Mouse (Mus musculus) G1E-ER4 (cell line): Measurements from ENCODE around the gene Bola2. TPM values are rescaled to one million over a fixed set of nuclear protein-coding genes. Genes with fewer than 3 reads are reported as not detected.

Experiments
- GATA1 ChIP-seq: IDR thresholded peaks from one replicate; pipeline ENCODE4 v1.8.0; 2012; ENCODE audit warnings: low read length, inconsistent platforms
- polyA plus RNA-seq: library from polyadenylated mRNA; stranded (reverse); fragments of >175 nt; gene quantifications from 2 replicates; pipeline ENCODE4 v1.2.3, GENCODE M21; 2012

Gene Bola2
- polyA plus RNA-seq, 1 experiment = 143 TPM

DNA sequence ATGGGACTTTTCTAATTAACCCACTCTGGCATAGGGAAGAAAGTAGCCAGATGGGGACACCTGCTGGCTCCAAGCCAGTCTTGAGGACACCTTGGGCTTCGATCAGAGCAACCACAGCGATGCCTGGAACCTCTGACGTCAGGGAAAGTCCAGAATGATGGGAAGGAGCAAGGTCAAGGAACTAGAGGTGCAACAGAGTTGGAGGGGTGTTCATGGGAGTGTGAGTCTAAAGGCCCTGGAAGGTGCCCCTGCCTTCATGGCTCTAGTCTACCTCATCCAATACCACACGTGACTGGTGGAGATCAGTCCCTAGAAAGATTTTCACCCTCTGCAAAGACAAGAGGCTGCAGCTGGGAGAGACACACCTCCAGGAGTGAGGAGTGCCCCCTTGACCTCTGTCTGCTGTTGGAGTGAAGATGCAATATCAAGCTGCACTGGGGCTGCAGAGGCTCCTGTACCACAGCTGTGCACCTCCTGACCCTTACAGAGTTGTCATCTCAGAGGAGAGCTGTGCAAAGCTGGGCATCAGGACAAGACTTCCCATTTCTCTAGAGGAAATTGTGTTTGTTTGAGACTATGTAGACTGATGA lies 18.5 kb upstream of the Bola2 start:
- no peak for TF ChIP-seq GATA1

DNA sequence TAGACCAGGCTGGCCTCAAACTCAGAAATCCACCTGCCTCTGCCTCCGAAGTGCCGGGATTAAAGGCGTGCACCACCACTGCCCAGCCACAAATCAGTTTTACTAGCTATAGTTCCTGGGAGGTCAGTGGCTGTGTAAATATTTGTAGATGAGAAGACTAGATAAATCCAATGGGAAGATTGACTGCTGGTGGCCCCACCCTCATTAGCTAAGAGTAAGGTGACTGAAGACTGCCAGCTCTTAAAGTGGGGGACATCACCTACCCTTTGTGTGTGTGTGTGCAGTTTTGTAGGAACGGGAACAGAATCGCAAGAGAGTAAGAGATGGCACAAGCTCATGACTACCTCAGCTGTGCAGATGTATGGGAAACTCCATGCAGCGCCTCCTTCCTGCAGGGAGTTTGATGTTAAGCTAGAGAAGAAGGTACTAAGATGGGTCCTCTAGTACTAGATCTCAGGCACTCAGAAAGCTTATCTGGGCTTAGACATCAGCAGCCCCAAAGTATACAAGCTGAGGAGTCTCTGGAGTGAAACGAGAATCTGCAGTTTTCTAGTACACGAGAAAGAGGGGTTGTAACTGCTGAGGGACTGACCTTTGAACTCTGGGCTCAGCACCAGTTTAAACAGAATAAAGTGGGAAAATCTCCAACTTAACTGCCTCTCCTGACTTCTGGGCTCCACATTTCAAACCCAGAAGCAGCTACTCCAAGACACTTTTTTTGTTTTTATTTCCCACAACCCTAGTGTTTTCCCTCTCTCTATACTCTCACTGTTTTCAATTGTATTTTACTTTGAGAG lies 16.5 kb upstream of the Bola2 start:
- no peak for TF ChIP-seq GATA1

DNA sequence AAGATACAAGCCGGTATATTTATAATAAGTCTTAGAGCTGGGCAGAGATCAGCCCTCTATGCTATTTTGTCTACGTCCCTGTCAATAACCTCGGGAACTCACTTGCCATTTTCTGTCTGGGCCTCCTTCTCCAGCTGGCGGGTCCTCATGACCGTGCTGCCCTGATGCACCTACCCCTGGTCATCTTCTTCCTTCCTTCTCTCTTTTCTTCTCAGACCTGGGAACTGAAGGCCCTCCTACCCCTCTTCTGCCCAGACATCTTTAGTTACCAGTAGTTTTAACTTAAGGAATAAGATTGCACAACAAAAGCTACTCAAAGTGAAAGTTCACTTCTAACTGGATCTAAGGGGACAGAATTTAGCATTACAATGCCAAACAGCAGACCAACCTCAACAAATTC lies 15.5 kb upstream of the Bola2 start:
- no peak for TF ChIP-seq GATA1

DNA sequence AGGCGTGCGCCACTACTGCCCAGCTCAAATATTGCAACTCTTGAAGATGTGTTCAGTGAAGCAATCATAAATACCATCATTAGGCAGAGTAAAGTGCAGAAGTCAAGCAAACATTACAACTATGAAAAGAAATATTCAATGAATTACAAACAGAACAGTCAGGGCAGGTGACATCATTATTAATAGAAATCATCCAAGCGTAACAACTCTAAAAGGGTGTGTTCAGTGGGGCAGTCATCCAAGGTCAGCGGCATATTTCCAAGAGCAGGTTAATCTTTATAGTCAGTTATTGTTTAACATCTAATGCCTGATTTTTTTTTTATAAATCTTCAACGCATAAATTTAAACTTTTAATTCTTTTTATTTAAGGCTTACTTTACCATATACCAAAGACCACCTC lies 14.0 kb upstream of the Bola2 start:
- TF ChIP-seq GATA1 = no peak

DNA sequence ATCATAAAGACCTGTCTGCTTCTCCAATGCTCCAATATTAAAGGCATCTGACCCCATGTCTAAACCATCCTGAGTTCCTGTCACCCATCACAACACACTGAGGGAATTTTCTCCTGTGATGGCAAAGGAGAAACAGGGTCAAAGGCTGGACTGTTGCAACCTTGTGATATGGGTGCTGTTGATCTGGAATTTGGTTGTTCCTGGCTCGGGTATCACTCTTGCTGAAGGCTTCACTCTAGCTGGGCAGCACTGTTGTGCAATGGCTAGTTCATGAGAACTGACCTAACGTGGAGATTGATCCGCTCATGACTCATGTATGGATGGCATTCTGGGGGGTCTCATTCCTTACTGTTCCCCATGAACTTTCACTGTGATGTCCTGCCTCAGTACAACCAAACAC lies 6.2 kb upstream of the Bola2 start:
- no peak for TF ChIP-seq GATA1

DNA sequence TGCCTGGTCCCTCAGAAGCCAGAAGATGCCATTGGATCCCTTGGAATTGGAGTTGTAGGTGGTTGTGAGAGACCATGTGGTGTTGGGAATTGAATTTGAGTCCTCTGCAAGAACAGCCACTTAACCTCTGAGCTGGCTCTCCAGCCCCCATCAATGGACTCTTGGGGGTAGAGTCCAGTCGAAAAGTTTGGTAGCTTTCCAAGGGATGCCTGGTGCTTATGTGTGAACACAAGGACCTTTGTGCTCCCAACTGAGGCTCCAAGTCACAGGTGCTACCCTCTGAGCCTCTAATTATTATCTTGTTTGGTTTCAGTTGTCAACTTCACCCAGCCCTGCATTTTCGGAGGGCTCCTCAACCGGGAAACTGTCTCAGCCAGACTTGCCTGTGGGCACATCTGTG lies 4.5 kb upstream of the Bola2 start:
- no peak for TF ChIP-seq GATA1

DNA sequence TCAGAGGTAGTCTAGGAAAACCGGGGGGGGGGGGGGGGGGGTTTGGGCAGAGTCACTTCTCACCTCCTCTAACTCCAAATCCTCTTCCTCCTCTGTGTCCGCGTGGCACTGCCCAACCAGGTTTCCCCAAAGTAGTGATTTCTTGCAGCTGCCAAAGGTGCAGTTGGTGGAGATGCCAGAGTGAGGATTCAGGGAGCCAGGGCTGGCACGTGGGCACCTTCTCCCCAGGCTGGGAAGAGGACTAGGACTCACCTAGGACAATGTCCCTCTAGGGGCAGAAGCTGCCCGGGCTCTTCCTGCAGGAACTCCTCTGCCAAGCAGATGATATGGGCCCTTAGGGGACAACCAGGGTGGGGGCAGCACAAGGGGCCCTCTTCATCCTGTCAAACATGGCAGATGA lies 3.5 kb upstream of the Bola2 start:
- no peak for TF ChIP-seq GATA1

DNA sequence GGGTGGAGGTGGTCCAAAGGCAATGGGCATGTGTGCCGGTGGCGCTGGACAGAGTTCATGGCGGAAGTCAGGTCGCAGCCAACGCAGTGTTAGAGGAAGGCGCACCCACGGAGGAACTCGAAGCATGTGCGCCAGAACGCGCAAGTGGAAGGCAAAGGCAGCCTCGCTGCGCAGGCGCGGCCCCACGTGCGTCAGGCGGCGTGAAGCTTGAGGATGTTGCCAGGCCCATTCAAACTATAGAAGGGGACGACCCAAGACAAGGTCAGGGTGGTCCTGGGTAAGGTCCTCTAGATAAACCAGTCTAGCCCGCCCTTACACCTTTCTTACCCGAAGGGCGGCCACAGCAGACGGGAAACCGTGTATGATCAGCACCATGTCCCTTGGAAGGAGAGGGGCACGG lies 2.8 kb upstream of the Bola2 start:
- no peak for TF ChIP-seq GATA1

DNA sequence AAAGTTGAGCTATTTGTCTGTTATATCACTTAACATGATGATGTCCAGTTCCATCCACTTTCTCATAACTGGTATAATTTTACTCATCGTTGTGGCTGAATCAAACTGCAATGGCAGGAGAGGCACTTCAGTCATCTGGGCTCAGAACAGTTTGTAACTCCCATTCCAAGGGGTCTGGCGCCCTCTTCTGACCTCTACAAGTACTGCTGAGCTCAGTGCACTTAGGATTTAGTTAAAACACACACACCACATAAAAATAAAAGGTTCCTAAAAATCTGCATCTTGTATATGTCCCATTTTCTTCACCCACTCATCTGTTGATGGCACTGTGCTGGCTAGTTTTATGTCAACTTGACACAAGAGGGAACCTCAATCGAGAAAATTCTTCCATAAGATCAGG lies 1.9 kb upstream of the Bola2 start:
- no peak for TF ChIP-seq GATA1

DNA sequence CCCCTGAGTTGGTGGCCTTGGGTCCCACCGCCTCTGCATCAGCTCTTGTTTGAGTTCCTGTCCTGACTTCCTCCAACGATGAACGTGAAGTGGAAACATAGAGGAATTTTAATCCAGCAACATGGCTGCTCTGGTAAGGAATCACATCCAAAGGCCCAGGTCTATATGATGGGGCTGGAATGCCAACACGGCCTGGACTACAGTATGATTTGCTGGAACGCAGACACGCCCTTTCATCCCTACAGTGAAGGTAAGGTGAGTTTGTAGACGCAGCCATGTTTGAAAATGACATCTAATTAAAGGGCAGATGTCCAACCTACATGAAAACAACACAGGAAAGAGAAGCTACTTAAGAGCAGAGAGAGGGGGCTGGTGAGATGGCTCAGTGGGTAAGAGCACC lies 1.4 kb upstream of the Bola2 start:
- TF ChIP-seq GATA1 = no peak

DNA sequence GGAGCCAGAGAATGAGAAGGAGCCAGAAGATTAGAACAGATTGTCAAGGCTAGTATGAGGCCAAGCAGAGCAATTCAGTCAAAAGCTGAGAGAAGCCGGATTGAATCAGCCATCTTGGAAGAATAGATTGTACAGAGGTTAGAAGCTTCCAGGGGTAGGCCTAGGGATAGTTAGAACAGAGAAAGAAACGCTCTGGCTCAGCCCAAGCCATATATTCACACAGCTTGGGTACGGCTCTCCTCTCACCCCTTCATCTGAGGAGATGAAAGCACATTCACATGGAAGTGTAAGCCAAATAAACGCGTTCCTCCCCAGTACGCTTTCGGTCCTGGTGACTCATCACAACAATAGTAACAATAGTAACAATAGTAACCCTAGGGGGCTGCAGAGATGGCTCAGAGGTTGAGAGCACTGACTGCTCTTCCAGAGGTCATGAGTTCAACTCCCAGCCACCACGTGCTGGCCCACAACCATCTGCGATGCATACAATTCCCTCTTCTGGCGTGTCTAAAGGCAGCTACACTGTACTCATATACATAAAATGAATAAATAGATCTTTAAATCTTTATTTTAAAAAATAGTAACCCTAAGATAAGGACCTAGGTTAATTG lies 655 bp upstream of the Bola2 start:
- TF ChIP-seq GATA1 = no peak

DNA sequence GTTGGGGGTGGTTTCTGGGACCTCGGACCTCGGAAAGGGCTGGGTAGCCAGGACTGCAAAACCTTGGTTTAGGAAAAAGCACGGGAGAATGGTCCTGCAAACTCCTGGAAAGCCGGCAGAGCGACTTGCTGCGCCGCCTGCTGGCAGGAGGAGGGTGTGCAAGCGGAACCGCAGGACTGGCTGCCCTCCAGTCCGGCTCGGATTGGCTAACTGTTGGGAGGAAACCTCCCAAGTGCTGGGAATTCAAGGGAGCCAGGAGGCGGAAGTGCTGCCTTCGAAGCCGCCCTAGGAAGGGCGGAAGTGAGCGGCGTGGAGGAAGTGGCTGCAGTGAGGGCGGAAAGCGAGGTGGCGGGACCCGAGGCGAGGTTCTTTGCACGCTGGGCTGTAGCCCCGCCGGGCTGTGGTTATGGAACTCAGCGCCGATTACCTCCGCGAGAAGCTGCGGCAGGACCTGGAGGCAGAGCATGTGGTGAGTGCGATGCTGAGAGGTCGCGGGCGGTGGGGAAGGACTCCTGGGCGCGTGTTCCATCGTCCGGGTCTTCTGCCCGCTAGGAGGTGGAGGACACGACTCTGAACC lies 518 bp downstream of the Bola2 start, which contains the start of gene Slx1b:
Slx1b (minus strand) TSS at position 154 of the 577 bp plus-strand sequence.
- TF ChIP-seq GATA1 = no peak

DNA sequence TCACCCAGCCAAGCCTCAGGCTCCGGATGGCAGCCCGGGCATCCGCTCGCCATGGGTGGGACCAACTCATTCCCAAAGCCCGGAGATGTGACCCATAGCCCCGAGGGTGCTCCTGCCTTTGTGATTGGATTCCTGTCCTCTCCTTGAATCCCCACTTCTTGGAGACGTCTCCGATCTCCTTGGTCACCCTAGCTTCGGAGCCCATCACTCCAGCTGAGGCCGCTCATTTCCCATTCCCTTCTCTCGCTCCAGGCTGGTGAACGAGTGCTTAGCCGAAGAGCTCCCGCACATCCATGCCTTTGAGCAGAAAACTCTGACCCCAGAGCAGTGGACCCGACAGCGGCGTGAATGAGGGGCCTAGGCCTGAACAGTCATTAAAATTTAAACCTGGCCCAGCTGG lies 1.1 kb downstream of the Bola2 start:
- TF ChIP-seq GATA1 = no peak

DNA sequence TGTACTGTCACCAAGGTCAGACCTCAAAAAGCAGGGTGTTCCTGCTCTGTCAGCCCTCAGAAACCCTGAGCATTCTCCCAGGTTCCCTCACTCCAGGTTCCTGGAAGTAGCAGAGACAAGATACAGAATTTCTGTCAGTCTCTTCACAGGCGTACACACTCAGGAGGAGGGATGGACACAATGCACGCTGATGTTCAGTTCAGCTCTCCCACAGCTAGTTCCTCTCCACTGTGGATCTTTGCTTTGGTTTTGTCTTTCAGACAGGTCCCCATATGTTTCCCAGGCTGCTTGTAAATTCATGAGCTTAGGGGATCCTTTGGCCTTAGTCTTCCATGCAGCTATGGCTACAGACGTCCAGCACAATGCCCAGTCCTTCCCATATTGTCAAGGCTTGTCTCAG lies 1.7 kb downstream of the Bola2 start:
- no peak for TF ChIP-seq GATA1

DNA sequence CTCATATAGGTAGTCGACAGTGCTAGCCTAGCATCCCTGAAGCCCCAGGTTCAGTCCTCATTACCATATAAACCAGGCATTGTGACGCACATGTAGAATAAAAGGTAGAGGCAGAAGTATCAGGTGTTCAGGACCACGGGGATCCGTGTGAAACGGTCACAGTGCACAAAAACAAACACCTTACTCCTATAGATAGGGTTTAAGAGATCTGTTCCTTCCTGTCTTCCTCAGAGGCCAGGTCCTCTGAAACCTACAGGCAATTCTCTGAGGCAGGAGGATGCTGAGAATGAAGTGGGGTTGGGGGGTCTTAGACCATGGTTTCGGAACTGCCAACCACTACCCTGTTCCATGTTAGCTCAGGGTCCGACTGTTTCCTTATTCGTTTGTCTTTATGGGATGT lies 2.6 kb downstream of the Bola2 start:
- TF ChIP-seq GATA1 = no peak

DNA sequence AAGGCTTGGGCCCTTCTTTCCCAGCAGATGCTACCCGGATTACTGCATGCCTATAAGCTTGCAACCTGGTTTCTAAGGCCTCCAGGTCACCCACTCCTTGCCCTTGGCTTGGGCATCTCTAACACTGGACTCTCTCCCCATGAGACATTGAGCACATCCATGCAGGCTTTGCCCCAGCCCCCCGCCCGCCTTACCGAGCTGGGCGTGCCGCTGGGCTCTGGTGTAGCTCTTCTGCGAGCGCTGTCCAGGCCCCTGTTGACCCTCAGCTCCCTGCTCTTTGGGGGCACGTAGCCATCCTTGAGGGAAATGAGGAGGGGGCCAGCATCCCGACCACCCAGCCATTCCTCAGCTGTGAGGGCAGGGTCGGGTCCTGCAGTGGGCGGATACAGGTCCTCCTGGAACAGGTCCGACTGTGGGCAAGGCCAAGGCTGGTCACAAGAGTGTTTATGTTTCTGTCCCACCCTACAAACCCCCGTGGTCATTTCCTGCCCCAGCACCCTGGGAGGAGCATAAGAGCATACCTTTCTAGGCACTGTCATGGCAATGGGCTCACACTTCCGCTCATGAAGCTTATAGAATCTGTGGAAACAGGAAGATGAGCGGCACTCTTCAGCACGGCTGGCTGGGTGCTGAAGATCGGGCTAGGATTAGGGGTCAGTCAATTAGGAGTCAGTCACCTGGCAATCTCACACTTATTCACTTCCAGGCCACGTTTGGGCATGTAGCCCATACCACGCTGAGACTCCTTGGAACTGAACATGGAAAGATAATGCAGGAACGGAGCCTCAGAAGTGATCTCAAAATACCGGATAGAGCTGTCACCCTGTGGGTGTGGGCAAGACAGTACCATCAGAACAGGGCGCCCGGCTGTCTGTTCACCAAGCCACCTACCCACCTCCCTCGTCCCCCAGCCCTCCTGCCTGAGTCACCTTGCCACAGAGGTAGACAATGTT lies 5.1 kb downstream of the Bola2 start:
- TF ChIP-seq GATA1 = no peak
